Mouse (Mus musculus) heart, adult 11 months (tissue): ENCODE measurements around the gene Zfp513.

Source experiments
- DNase-seq: peaks from one replicate; pipeline ENCODE4 v3.0.0; 2022

Gene Zfp513

GRCm38 (mm10) chr5:31201742-31202590, at the start of gene Zfp513:
Gene Zfp513, minus strand, starts transcription at chr5:31202303.
- peak; percentile 100 for DNase-seq

- peak; percentile 94 for DNase-seq
Observed at GRCm38 (mm10) chr5:31251541-31252101, 49.5 kb upstream of the Zfp513 start, which contains the start of gene Krtcap3. Gene Krtcap3, plus strand, starts transcription at chr5:31251691.

- DNase-seq = no peak
Observed at GRCm38 (mm10) chr5:31250716-31251115, 48.6 kb upstream of the Zfp513 start.

- peak; percentile 64 for DNase-seq
Observed at GRCm38 (mm10) chr5:31242191-31242590, 40.1 kb upstream of the Zfp513 start.

GRCm38 (mm10) chr5:31241522-31242034, 39.5 kb upstream of the Zfp513 start:
- DNase-seq = no peak

GRCm38 (mm10) chr5:31240637-31241521, 38.8 kb upstream of the Zfp513 start, which contains the start of the genes Nrbp1 and Gm9970:
Gene Nrbp1, plus strand, starts transcription at chr5:31240864.
Gene Gm9970, minus strand, starts transcription at chr5:31241232.
- peak; percentile 100 for DNase-seq

- DNase-seq = no peak
Observed at GRCm38 (mm10) chr5:31226641-31227040, 24.5 kb upstream of the Zfp513 start.

- peak; percentile 83 for DNase-seq
Observed at GRCm38 (mm10) chr5:31222696-31223095, 20.6 kb upstream of the Zfp513 start.

GRCm38 (mm10) chr5:31221304-31221945, 19.3 kb upstream of the Zfp513 start:
- DNase-seq = peak; percentile 88

GRCm38 (mm10) chr5:31220448-31221303, 18.6 kb upstream of the Zfp513 start, which contains the start of gene Ppm1g:
Gene Ppm1g, minus strand, starts transcription at chr5:31220687.
- DNase-seq = peak; percentile 100

- no peak for DNase-seq
Observed at GRCm38 (mm10) chr5:31219911-31220447, 17.9 kb upstream of the Zfp513 start.

- DNase-seq = no peak
Observed at GRCm38 (mm10) chr5:31219474-31219873, 17.4 kb upstream of the Zfp513 start.

GRCm38 (mm10) chr5:31219070-31219469, 17.0 kb upstream of the Zfp513 start:
- no peak for DNase-seq

GRCm38 (mm10) chr5:31218294-31218693, 16.2 kb upstream of the Zfp513 start:
- DNase-seq = peak; percentile 87

- peak; percentile 46 for DNase-seq
Observed at GRCm38 (mm10) chr5:31216554-31216953, 14.5 kb upstream of the Zfp513 start.

GRCm38 (mm10) chr5:31204421-31204820, 2.3 kb upstream of the Zfp513 start:
- peak; percentile 91 for DNase-seq

GRCm38 (mm10) chr5:31203866-31204265, 1.8 kb upstream of the Zfp513 start:
- DNase-seq = peak; percentile 88

- DNase-seq = peak; percentile 92
Observed at GRCm38 (mm10) chr5:31202933-31203332, 830 bp upstream of the Zfp513 start.

- DNase-seq = no peak
Observed at GRCm38 (mm10) chr5:31201042-31201741, 911 bp downstream of the Zfp513 start.

- DNase-seq = peak; percentile 96
Observed at GRCm38 (mm10) chr5:31200327-31200768, 1.8 kb downstream of the Zfp513 start.
